Mouse (Mus musculus) liver, adult 2 months (tissue): ENCODE measurements at regions not wholly inside any gene's neighbourhood (a gene's known extent, or its start where the extent isn't known, plus 50 kb on each side); places are given as distances from the start of the nearest gene placed in this dataset.

Source experiments
- CTCF ChIP-seq: fragments of 200-500 bp; IDR thresholded peaks from 2 replicates; pipeline ENCODE4 v1.5.1; 2011; ENCODE audit warnings: low read depth, low read length, control low read depth
- POLR2A ChIP-seq: fragments of 200-500 bp; IDR thresholded peaks from 2 replicates; pipeline ENCODE4 v1.6.1; 2011; ENCODE audit warnings: low read length, control low read depth; ENCODE audit not compliant: insufficient read depth; ENCODE audit errors: extremely low read depth

DNA sequence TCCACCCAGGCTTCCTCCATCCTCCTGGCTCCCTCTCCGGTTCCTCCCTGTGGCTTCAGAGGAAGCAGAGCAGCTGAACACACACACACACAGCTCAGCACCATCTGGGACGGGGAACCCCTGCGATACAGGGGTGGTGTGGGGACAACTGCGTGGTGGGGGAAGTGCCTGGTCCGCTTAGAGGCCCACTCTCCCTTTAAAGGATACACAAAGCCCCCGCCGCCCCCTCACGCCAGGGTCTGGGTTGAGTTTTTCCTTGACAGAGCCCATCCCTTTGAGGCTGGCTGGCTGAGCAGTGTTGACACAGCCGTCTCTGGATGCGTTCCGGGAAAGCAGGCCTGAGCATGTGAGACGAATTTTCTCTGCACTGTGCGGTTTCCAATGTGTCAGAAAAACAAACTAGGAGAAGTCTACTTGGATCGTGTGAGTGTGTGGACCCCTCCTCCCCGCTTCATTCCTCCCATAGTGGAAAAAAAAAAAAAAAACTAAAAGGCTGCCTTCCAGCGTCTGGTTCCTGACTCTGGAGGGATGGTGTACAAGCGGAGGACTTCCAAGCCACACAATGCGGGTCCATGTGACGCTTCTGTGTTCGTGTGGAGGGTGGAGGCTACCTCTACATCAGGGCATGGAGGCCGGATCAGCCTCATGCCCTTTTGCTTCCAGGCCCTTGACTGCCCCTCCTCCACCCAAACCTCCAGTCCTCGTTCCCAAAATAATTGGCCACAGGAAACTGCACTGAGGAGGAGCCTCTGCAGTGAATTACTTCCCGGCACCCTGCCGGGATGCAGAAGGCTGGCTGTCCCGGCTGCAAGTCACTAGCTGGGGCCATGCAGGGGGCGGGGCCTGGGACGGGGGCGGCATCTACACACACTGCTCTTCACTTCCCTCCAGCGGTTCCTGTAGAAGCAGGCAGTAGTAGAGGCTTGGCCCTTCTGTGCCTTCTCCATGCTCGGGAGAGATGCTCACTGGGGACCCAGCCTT, 120.0 kb downstream of the Rpl14 start:
- TF ChIP-seq CTCF, result peak; percentile 41
- TF ChIP-seq POLR2A, result no peak
